Mouse (Mus musculus) hindbrain, embryonic 11.5 days (tissue): Measurements from ENCODE around the gene Plekha6. TPM values are rescaled to one million over a fixed set of nuclear protein-coding genes. Genes with fewer than 3 reads are reported as not detected.
A peak's percentile ranks its signal among the peaks of the same experiment; 100 is the strongest.

Experiments
- ATAC-seq: fragments of 200-750 bp; cut with Nextera tagmentation; 2 replicates; pipeline ENCODE4 v1.8.0; 2017; ENCODE audit warnings: mild to moderate bottlenecking, moderate TSS enrichment, moderate library complexity; ENCODE audit not compliant: low FRiP score
- DNase-seq: peaks from one replicate; pipeline ENCODE4 v3.0.0-alpha.2; 2015; ENCODE audit warnings: low spot score
- H3K27ac ChIP-seq: fragments of 300-500 bp; sonication (generic); 2 replicates; pipeline ENCODE4 v1.5.1; 2014; ENCODE audit warnings: mild to moderate bottlenecking, low read depth, low read length
- H3K27me3 ChIP-seq: fragments of 300-500 bp; sonication (generic); 2 replicates; pipeline ENCODE4 v1.6.1; 2014; ENCODE audit warnings: mild to moderate bottlenecking, low read length, moderate library complexity, mixed read lengths; ENCODE audit not compliant: control insufficient read depth, insufficient read depth
- H3K36me3 ChIP-seq: fragments of 300-500 bp; sonication (generic); 2 replicates; pipeline ENCODE4 v1.6.1; 2014; ENCODE audit warnings: mild to moderate bottlenecking, low read length, moderate library complexity, mixed read lengths; ENCODE audit not compliant: control insufficient read depth, insufficient read depth
- H3K4me1 ChIP-seq: fragments of 300-500 bp; sonication (generic); replicated peaks from 2 replicates; pipeline ENCODE4 v1.6.1; 2014; ENCODE audit warnings: low read length, mixed read lengths; ENCODE audit not compliant: control insufficient read depth, insufficient read depth
- H3K4me2 ChIP-seq: fragments of 300-500 bp; sonication (generic); replicated peaks from 2 replicates; pipeline ENCODE4 v1.6.1; 2014; ENCODE audit warnings: mild to moderate bottlenecking, low read depth, low read length
- H3K4me3 ChIP-seq: fragments of 300-500 bp; sonication (generic); 2 replicates; pipeline ENCODE4 v1.5.1; 2014; ENCODE audit warnings: low read depth, low read length
- H3K9ac ChIP-seq: fragments of 300-500 bp; sonication (generic); 2 replicates; pipeline ENCODE4 v1.6.1; 2014; ENCODE audit warnings: low read depth, low read length
- H3K9me3 ChIP-seq: fragments of 300-500 bp; sonication (generic); 2 replicates; pipeline ENCODE4 v1.6.1; 2016; ENCODE audit warnings: low read length; ENCODE audit not compliant: control insufficient read depth
- WGBS: fragments of 180-500 bp; shearing (Covaris S2); extraction: QIAGEN DNeasy Blood & Tissue Kit; methylation state at CpG from one replicate; pipeline ENCODE4 v1.1.7; 2014; 5-methylcytosine and 5-hydroxymethylcytosine counted together
- polyA plus RNA-seq: library from polyadenylated mRNA; unstranded; fragments of >200 nt; fragmentation: Nextera tagmentation; extraction: Ambion mirVana; gene quantifications from 2 replicates; pipeline ENCODE4 v1.2.1, GENCODE M21; 2014

Plekha6 gene
- polyA plus RNA-seq, 1 experiment from 2014 or later: 22.1 TPM

GRCm38 (mm10) chr1:133201499-133201898, 37.5 kb downstream of the Plekha6 start:
- no peak overlapping the region for H3K4me3 ChIP-seq
- no peak overlapping the region for H3K4me2 ChIP-seq
- H3K36me3 ChIP-seq: no peaks in the 10 kb centered on the region
- H3K27me3 ChIP-seq: no peaks in the 10 kb centered on the region; the same call in 1 of the 2 replicates
- H3K9ac ChIP-seq: no peak overlapping the region
- DNase-seq (no peak), ATAC-seq (no peak)
- 54% methylated on average over 4 of the region's 4 CpGs for WGBS
- H3K4me1 ChIP-seq: peaks cover 12% of the 10 kb centered on the region
- no peak overlapping the region for H3K27ac ChIP-seq
- H3K9me3 ChIP-seq: no peaks in the 10 kb centered on the region

- no peak overlapping the region for H3K4me3 ChIP-seq
- no peak overlapping the region for H3K27ac ChIP-seq
- DNase-seq (no peak), ATAC-seq (no peak)
- H3K4me2 ChIP-seq: no peak overlapping the region
- whole genome bisulfite sequencing: 56% methylated on average over 2 of the region's 2 CpGs
- H3K36me3 ChIP-seq: no peaks in the 10 kb centered on the region
- H3K4me1 ChIP-seq: peaks cover 12% of the 10 kb centered on the region
- H3K9me3 ChIP-seq: no peaks in the 10 kb centered on the region
- H3K9ac ChIP-seq: no peak overlapping the region
- H3K27me3 ChIP-seq: no peaks in the 10 kb centered on the region; the same call in 1 of the 2 replicates
Measured at GRCm38 (mm10) chr1:133203701-133204100, 39.7 kb downstream of the Plekha6 start.

- 66% methylated on average over 11 of the region's 11 CpGs for WGBS
- H3K4me2 ChIP-seq: no peak overlapping the region
- H3K4me1 ChIP-seq: peaks cover 15% of the 10 kb centered on the region
- H3K9me3 ChIP-seq: no peaks in the 10 kb centered on the region
- DNase-seq: no peak
- H3K4me3 ChIP-seq: no peak overlapping the region
- 0 out of 2 replicates have a peak overlapping the region, but pooled peaks have one; percentile 10 for H3K27ac ChIP-seq
- no peaks in the 10 kb centered on the region; the same call in 1 of the 2 replicates for H3K27me3 ChIP-seq
- H3K36me3 ChIP-seq: no peaks in the 10 kb centered on the region
- H3K9ac ChIP-seq: no peak overlapping the region
- no peak for ATAC-seq
Measured at GRCm38 (mm10) chr1:133204341-133204849, 40.4 kb downstream of the Plekha6 start.

- Histone ChIP-seq H3K4me1 (peaks cover 18% of the 10 kb centered on the region), H3K36me3 (no peaks in the 10 kb centered on the region), H3K9me3 (no peaks in the 10 kb centered on the region), H3K27ac (no peak overlapping the region), H3K4me3 (no peak overlapping the region), H3K4me2 (no peak overlapping the region), H3K27me3 (no peaks in the 10 kb centered on the region; the same call in 1 of the 2 replicates), H3K9ac (no peak overlapping the region)
- WGBS: 76% methylated on average over 10 of the region's 10 CpGs
- ATAC-seq (no peak), DNase-seq (no peak)
Measured at GRCm38 (mm10) chr1:133204985-133205384, 41.0 kb downstream of the Plekha6 start.

- Histone ChIP-seq H3K4me3 (no peak overlapping the region), H3K4me2 (no peak overlapping the region), H3K9ac (no peak overlapping the region), H3K9me3 (no peaks in the 10 kb centered on the region), H3K4me1 (peaks cover 22% of the 10 kb centered on the region), H3K27ac (no peak overlapping the region), H3K27me3 (no peaks in the 10 kb centered on the region; the same call in none of the 2 replicates), H3K36me3 (no peaks in the 10 kb centered on the region)
- ATAC-seq (peak; percentile 18; the same call in 1 of the 2 replicates), DNase-seq (no peak)
- 69% methylated on average over 10 of the region's 11 CpGs for WGBS
Measured at GRCm38 (mm10) chr1:133208086-133208815, 44.2 kb downstream of the Plekha6 start.

GRCm38 (mm10) chr1:133209036-133209435, 45.0 kb downstream of the Plekha6 start:
- Histone ChIP-seq H3K4me2 (no peak overlapping the region), H3K4me3 (no peak overlapping the region), H3K9me3 (no peaks in the 10 kb centered on the region), H3K27me3 (no peaks in the 10 kb centered on the region; the same call in none of the 2 replicates), H3K4me1 (peaks cover 21% of the 10 kb centered on the region), H3K9ac (peak overlapping the region; percentile 44; the same call in 1 of the 2 replicates), H3K27ac (peak overlapping the region; percentile 75), H3K36me3 (no peaks in the 10 kb centered on the region)
- DNase-seq (no peak), ATAC-seq (no peak)
- 78% methylated on average over 11 of the region's 11 CpGs for whole genome bisulfite sequencing

- no peak for ATAC-seq
- peak; percentile 44 for DNase-seq
- H3K4me3 ChIP-seq: no peak overlapping the region
Measured at GRCm38 (mm10) chr1:133209482-133209881, 45.5 kb downstream of the Plekha6 start.

GRCm38 (mm10) chr1:133209901-133210516, 46.0 kb downstream of the Plekha6 start:
- peak overlapping the region; percentile 44 for H3K9ac ChIP-seq
- peak; percentile 49 for DNase-seq

More at GRCm38 (mm10) chr1:133209482-133209881, 45.5 kb downstream of the Plekha6 start:
- Histone ChIP-seq H3K4me1 (peaks cover 20% of the 10 kb centered on the region), H3K9me3 (no peaks in the 10 kb centered on the region), H3K9ac (peak overlapping the region; percentile 44; the same call in 1 of the 2 replicates), H3K27ac (peak overlapping the region; percentile 75), H3K36me3 (no peaks in the 10 kb centered on the region), H3K27me3 (no peaks in the 10 kb centered on the region; the same call in none of the 2 replicates), H3K4me2 (0 out of 2 replicates have a peak overlapping the region, but pooled peaks have one; percentile 7)
- WGBS: 43% methylated on average over 7 of the region's 7 CpGs

More at GRCm38 (mm10) chr1:133209901-133210516, 46.0 kb downstream of the Plekha6 start:
- no peak for ATAC-seq
- 35% methylated on average over 17 of the region's 17 CpGs for WGBS
- Histone ChIP-seq H3K4me2 (0 out of 2 replicates have a peak overlapping the region, but pooled peaks have one; percentile 7), H3K27me3 (no peaks in the 10 kb centered on the region; the same call in none of the 2 replicates), H3K9me3 (no peaks in the 10 kb centered on the region), H3K4me1 (peaks cover 21% of the 10 kb centered on the region), H3K4me3 (no peak overlapping the region), H3K27ac (peak overlapping the region; percentile 75), H3K36me3 (no peaks in the 10 kb centered on the region)
